Mouse (Mus musculus): ENCODE measurements around the gene Slc46a3. TPM values are rescaled to one million over a fixed set of nuclear protein-coding genes. Genes with fewer than 3 reads are reported as not detected.

Gene Slc46a3
- total and polyA plus RNA-seq, 3 experiments = 4.8 to 6.6 (median 6.5) TPM

DNA sequence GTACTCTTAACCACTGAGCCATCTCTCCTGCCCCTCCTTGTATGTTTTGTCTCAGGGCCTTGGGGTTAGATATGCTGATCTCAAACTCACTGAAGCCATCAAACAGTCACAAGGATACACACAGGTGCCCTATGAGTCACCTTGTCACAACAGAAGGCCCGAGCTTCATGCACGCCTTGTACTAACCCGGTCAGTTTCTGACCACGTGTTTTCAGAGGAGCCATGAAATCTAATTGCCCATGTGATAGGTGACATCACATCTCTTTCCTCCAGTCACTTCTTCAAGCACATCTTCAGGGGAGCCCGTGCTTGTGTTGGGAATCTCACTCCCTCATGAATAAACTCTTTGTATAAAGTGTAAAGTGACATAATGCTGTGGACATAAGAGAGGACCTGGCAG lies 30.0 kb upstream of the Slc46a3 start (continued):
- no peak for TF ChIP-seq MAFK (IDR thresholded peaks at IDR 0.05; ENCODE audit: insufficient replicate concordance, low read length)

DNA sequence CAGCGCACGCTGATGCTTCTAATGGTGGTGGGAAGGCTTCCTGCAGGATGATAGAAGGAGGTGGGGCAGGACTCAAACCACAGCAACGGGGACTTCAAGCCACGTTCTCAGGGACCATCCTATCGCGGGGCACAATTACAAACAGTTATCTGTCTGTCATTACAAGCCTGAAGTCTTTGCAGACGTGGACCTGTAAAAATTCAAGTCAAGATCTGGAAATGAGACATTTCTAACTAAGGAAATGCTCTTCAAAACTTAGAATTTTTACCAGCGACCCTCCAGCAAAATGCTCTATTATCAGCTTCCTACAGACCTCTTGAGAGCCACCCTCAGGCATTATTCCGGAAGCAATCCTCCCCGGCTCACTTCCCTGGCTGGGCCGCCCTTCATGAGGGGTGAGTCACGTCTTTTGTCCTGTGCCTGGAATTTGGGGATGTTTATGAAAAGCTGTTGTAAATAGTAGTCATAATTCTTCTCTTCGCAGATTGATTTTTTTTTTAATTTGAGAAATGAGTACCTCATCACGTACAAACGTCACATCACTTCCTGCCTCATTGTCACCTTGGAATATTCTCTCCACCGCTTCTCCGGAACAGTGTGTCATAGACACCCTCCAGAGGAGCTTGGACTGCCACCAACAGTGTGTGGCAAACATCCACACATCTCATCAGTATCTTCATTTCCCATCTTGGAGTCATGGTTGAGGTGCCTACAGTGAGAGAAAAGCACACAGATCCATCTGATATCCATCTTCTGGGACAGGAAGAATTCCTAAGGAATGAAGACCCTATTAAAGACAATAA lies 23.6 kb upstream of the Slc46a3 start:
- in situ Hi-C loops (cut with MboI; ENCODE audit: low pct_ligation_motif_present, low pct_unique_long_range_greater_than_20kb, low sequenced_read_pairs) (no loop called here), dilution Hi-C loops (cut with MboI; ENCODE audit: extremely low pct_ligation_motif_present, extremely low pct_unique_long_range_greater_than_20kb, low sequenced_read_pairs) (no loop called here)
- H3K36me3 ChIP-seq (replicated peaks in 1 of 2; ENCODE audit: control insufficient read depth in 1 of 2, insufficient read depth in 1 of 2, low read length in 1 of 2) = no peaks in the 10 kb centered on the region
- TF ChIP-seq ZKSCAN1 (IDR thresholded peaks at IDR 0.05; ENCODE audit: borderline replicate concordance, low read depth, low read length) = no peak
- no peak for TF ChIP-seq NRF1 (IDR thresholded peaks at IDR 0.05; ENCODE audit: low read depth, low read length)
- no peak for TF ChIP-seq CHD2 (IDR thresholded peaks at IDR 0.05; ENCODE audit: low read length)
- no peak for TF ChIP-seq BHLHE40 (IDR thresholded peaks at IDR 0.05; ENCODE audit: low read depth, low read length)
- H3K79me2 ChIP-seq (replicated peaks; ENCODE audit: control insufficient read depth, extremely low read depth, insufficient read depth, poor library complexity, severe bottlenecking) = no peaks in the 10 kb centered on the region
- H3K9ac ChIP-seq (ENCODE audit: insufficient read depth, low read depth) = no peak overlapping the region
- peaks cover 0 to 18% of the 10 kb centered on the region in 2 experiments; a peak in 2 of 4 replicates for H3K4me1 ChIP-seq (ENCODE audit: control insufficient read depth in 1 of 2, insufficient read depth in 2 of 2)
- H3K4me2 ChIP-seq (ENCODE audit: insufficient read depth, low read depth, poor library complexity, severe bottlenecking) = no peak overlapping the region
- DNase-seq (ENCODE audit: extremely low read depth) = no peak
- no peaks in the 10 kb centered on the region for H3K27me3 ChIP-seq (replicated peaks)
- no peaks in the 10 kb centered on the region for H3K9me3 ChIP-seq (replicated peaks; ENCODE audit: low read length)
- no peak overlapping the region for H3K27ac ChIP-seq (ENCODE audit: insufficient read depth, low read depth)
- H3K4me3 ChIP-seq (replicated peaks in 1 of 3; ENCODE audit: low read depth in 2 of 3, low read length in 2 of 3, poor library complexity in 1 of 3) = no peak overlapping the region

DNA sequence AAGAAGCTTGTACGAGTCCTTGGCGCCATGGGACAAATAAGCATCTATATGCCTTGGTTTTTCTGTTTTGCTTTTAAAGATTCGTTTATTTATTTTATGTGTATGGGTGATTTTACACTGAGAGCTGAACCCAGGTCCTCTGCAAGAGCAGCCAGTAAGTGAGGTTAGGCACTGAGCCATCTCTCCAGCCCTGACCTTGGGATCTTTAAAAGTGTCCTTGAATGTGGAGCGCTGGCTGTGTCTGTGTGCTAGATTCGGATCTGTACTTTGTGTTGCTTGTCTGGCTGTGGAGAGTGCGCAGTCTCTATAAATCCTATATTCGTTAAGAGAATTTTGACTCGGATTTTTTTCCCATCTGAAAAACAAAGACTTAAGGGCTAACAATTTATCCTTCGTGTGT lies 21.6 kb upstream of the Slc46a3 start:
- TF ChIP-seq USF1 (IDR thresholded peaks at IDR 0.05; ENCODE audit: low read depth, low read length) (no peak), ETS1 (conservative IDR thresholded peaks at IDR 0.05; ENCODE audit: low read depth, low read length) (no peak), CTCF (conservative IDR thresholded peaks at IDR 0.05 in 1 of 2, IDR thresholded peaks at IDR 0.05 in 1 of 2; ENCODE audit: low read depth in 2 of 2, low read length in 2 of 2) (no peak), KAT2A (IDR thresholded peaks at IDR 0.05; ENCODE audit: insufficient replicate concordance, low read length) (no peak), E2F4 (IDR thresholded peaks at IDR 0.05; ENCODE audit: insufficient replicate concordance, low read depth, low read length) (no peak), MXI1 (IDR thresholded peaks at IDR 0.05; ENCODE audit: low read depth, low read length) (no peak), GABPA (IDR thresholded peaks at IDR 0.05; ENCODE audit: insufficient replicate concordance, low read depth, low read length) (no peak), CHD2 (IDR thresholded peaks at IDR 0.05; ENCODE audit: low read length) (no peak), PAX5 (IDR thresholded peaks at IDR 0.05; ENCODE audit: low read length) (no peak), ZKSCAN1 (IDR thresholded peaks at IDR 0.05; ENCODE audit: borderline replicate concordance, low read depth, low read length) (no peak), TBP (conservative IDR thresholded peaks at IDR 0.05; ENCODE audit: low read depth, low read length) (no peak), TCF12 (IDR thresholded peaks at IDR 0.05; ENCODE audit: low read depth, low read length) (no peak), JUN (IDR thresholded peaks at IDR 0.05; ENCODE audit: insufficient read depth, low read depth, low read length) (no peak), UBTF (IDR thresholded peaks at IDR 0.05; ENCODE audit: low read depth, low read length) (no peak), POLR2A (IDR thresholded peaks at IDR 0.05; ENCODE audit: low read depth, low read length) (no peak), CHD1 (IDR thresholded peaks at IDR 0.05; ENCODE audit: low read depth, low read length) (no peak), USF2 (conservative IDR thresholded peaks at IDR 0.05; ENCODE audit: low read depth, low read length) (no peak), ELF1 (IDR thresholded peaks at IDR 0.05; ENCODE audit: low read depth, low read length) (no peak)
- no peaks in the 10 kb centered on the region for H3K27me3 ChIP-seq (replicated peaks)
- no peak overlapping the region for H3K27ac ChIP-seq (ENCODE audit: insufficient read depth, low read depth)
- no peak overlapping the region for H3K9ac ChIP-seq (ENCODE audit: insufficient read depth, low read depth)
- H3K9me3 ChIP-seq (replicated peaks; ENCODE audit: low read length) = no peaks in the 10 kb centered on the region
- no peaks in the 10 kb centered on the region for H3K36me3 ChIP-seq (replicated peaks in 1 of 2; ENCODE audit: control insufficient read depth in 1 of 2, insufficient read depth in 1 of 2, low read length in 1 of 2)
- in situ Hi-C loops (cut with MboI; ENCODE audit: low pct_ligation_motif_present, low pct_unique_long_range_greater_than_20kb, low sequenced_read_pairs) = no loop called here
- H3K79me2 ChIP-seq (replicated peaks; ENCODE audit: control insufficient read depth, extremely low read depth, insufficient read depth, poor library complexity, severe bottlenecking) = no peaks in the 10 kb centered on the region
- H3K4me3 ChIP-seq (replicated peaks in 1 of 3; ENCODE audit: low read depth in 2 of 3, low read length in 2 of 3, poor library complexity in 1 of 3) = no peak overlapping the region
- H3K4me2 ChIP-seq (ENCODE audit: insufficient read depth, low read depth, poor library complexity, severe bottlenecking) = no peak overlapping the region
- DNase-seq (ENCODE audit: extremely low read depth) = no peak
- dilution Hi-C loops (cut with MboI; ENCODE audit: extremely low pct_ligation_motif_present, extremely low pct_unique_long_range_greater_than_20kb, low sequenced_read_pairs) = no loop called here
- peaks cover 0 to 19% of the 10 kb centered on the region in 2 experiments; a peak in 2 of 4 replicates for H3K4me1 ChIP-seq (ENCODE audit: control insufficient read depth in 1 of 2, insufficient read depth in 2 of 2)
